Mouse (Mus musculus): Measurements from ENCODE around the gene Cyp26c1. TPM values are rescaled to one million over a fixed set of nuclear protein-coding genes. Genes with fewer than 3 reads are reported as not detected.
A peak's percentile ranks its signal among the peaks of the same experiment; 100 is the strongest.

Cyp26c1 gene
- total and polyA plus RNA-seq, 2 experiments from 2014 or later, result not detected

- ATAC-seq (ENCODE audit: insufficient read depth, low read depth), result no peak
- no peak for TF ChIP-seq EP300 (IDR thresholded peaks at IDR 0.05; ENCODE audit: low read depth)
- no peak for TF ChIP-seq CTCF (IDR thresholded peaks at IDR 0.05; ENCODE audit: low read depth)
- Histone ChIP-seq H3K36me3 (replicated peaks; ENCODE audit: control insufficient read depth, insufficient read depth, low read length) (no peaks in the 10 kb centered on the region), H3K9ac (replicated peaks; ENCODE audit: low read depth, low read length) (no peak overlapping the region), H3K4me1 (ENCODE audit: control insufficient read depth, insufficient read depth) (peaks cover 26% of the 10 kb centered on the region), H3K9me3 (replicated peaks; ENCODE audit: control insufficient read depth, low read length) (no peaks in the 10 kb centered on the region), H3K27me3 (ENCODE audit: control insufficient read depth, insufficient read depth, low read length) (peaks cover 89% of the 10 kb centered on the region), H3K4me2 (ENCODE audit: low read depth, low read length) (no peak overlapping the region), H3K4me3 (ENCODE audit: low read depth, low read length) (no peak overlapping the region), H3K27ac (ENCODE audit: low read depth) (no peak overlapping the region)
- DNase-seq (ENCODE audit: low spot score), result no peak
- 30% methylated on average over 9 of the region's 9 CpGs for WGBS
Measured at GRCm38 (mm10) chr19:37699711-37700110, 14.3 kb downstream of the Cyp26c1 start.

GRCm38 (mm10) chr19:37702377-37703076 lies 17.1 kb downstream of the Cyp26c1 start:
- Histone ChIP-seq H3K9me3 (replicated peaks; ENCODE audit: control insufficient read depth, low read length) (no peaks in the 10 kb centered on the region), H3K9ac (replicated peaks; ENCODE audit: low read depth, low read length) (no peak overlapping the region)
- no peak for ATAC-seq (ENCODE audit: insufficient read depth, low read depth)

GRCm38 (mm10) chr19:37703902-37704509 lies 18.6 kb downstream of the Cyp26c1 start:
- Histone ChIP-seq H3K27ac (ENCODE audit: low read depth) (no peak overlapping the region), H3K9ac (replicated peaks; ENCODE audit: low read depth, low read length) (no peak overlapping the region), H3K4me3 (ENCODE audit: low read depth, low read length) (no peak overlapping the region), H3K4me2 (ENCODE audit: low read depth, low read length) (no peak overlapping the region), H3K9me3 (replicated peaks; ENCODE audit: control insufficient read depth, low read length) (no peaks in the 10 kb centered on the region), H3K4me1 (ENCODE audit: control insufficient read depth, insufficient read depth) (no peaks in the 10 kb centered on the region), H3K36me3 (replicated peaks; ENCODE audit: control insufficient read depth, insufficient read depth, low read length) (no peaks in the 10 kb centered on the region), H3K27me3 (ENCODE audit: control insufficient read depth, insufficient read depth, low read length) (peaks cover 54% of the 10 kb centered on the region)
- TF ChIP-seq CTCF (IDR thresholded peaks at IDR 0.05; ENCODE audit: low read depth) (peak; percentile 80), EP300 (IDR thresholded peaks at IDR 0.05; ENCODE audit: low read depth) (no peak)
- DNase-seq (ENCODE audit: low spot score), result peak; percentile 35
- peak; percentile 11; the same call in 1 of the 2 replicates for ATAC-seq (ENCODE audit: insufficient read depth, low read depth)
- 6% methylated on average over 3 of the region's 3 CpGs for WGBS

More at GRCm38 (mm10) chr19:37702377-37703076, 17.1 kb downstream of the Cyp26c1 start:
- H3K27me3 ChIP-seq (ENCODE audit: control insufficient read depth, insufficient read depth, low read length), result peaks cover 68% of the 10 kb centered on the region
- no peaks in the 10 kb centered on the region for H3K36me3 ChIP-seq (replicated peaks; ENCODE audit: control insufficient read depth, insufficient read depth, low read length)
- WGBS, result 44% methylated on average over 21 of the region's 21 CpGs
- H3K4me2 ChIP-seq (ENCODE audit: low read depth, low read length), result no peak overlapping the region
- TF ChIP-seq CTCF (IDR thresholded peaks at IDR 0.05; ENCODE audit: low read depth) (no peak), EP300 (IDR thresholded peaks at IDR 0.05; ENCODE audit: low read depth) (no peak)
- no peak for DNase-seq (ENCODE audit: low spot score)
- no peak overlapping the region for H3K4me3 ChIP-seq (ENCODE audit: low read depth, low read length)
- no peak overlapping the region for H3K27ac ChIP-seq (ENCODE audit: low read depth)
- peaks cover 10% of the 10 kb centered on the region; the same call in 1 of the 2 replicates for H3K4me1 ChIP-seq (ENCODE audit: control insufficient read depth, insufficient read depth)

- no peak overlapping the region for H3K27ac ChIP-seq (ENCODE audit: low read depth)
- H3K36me3 ChIP-seq (replicated peaks; ENCODE audit: control insufficient read depth, insufficient read depth, low read length), result no peaks in the 10 kb centered on the region
- no peak for ATAC-seq (ENCODE audit: insufficient read depth, low read depth)
- no peak for TF ChIP-seq CTCF (IDR thresholded peaks at IDR 0.05; ENCODE audit: low read depth)
- TF ChIP-seq EP300 (IDR thresholded peaks at IDR 0.05; ENCODE audit: low read depth), result no peak
- no peaks in the 10 kb centered on the region for H3K4me1 ChIP-seq (ENCODE audit: control insufficient read depth, insufficient read depth)
- DNase-seq (ENCODE audit: low spot score), result no peak
- no peak overlapping the region for H3K4me3 ChIP-seq (ENCODE audit: low read depth, low read length)
- H3K27me3 ChIP-seq (ENCODE audit: control insufficient read depth, insufficient read depth, low read length), result peaks cover 36% of the 10 kb centered on the region
- H3K9ac ChIP-seq (replicated peaks; ENCODE audit: low read depth, low read length), result no peak overlapping the region
- no peak overlapping the region for H3K4me2 ChIP-seq (ENCODE audit: low read depth, low read length)
- H3K9me3 ChIP-seq (replicated peaks; ENCODE audit: control insufficient read depth, low read length), result 0 out of 2 replicates have a peak, but pooled peaks cover 2% of the 10 kb centered on the region
- WGBS, result 87% methylated on average over 5 of the region's 5 CpGs
Measured at GRCm38 (mm10) chr19:37705722-37706121, 20.3 kb downstream of the Cyp26c1 start.

GRCm38 (mm10) chr19:37714681-37715080 lies 29.3 kb downstream of the Cyp26c1 start:
- H3K9ac ChIP-seq (replicated peaks; ENCODE audit: low read depth, low read length), result no peak overlapping the region
- no peak overlapping the region for H3K27ac ChIP-seq (ENCODE audit: low read depth)
- H3K4me3 ChIP-seq (ENCODE audit: low read depth, low read length), result no peak overlapping the region
- TF ChIP-seq CTCF (IDR thresholded peaks at IDR 0.05; ENCODE audit: low read depth) (no peak), EP300 (IDR thresholded peaks at IDR 0.05; ENCODE audit: low read depth) (no peak)
- H3K4me2 ChIP-seq (ENCODE audit: low read depth, low read length), result no peak overlapping the region
- 60% methylated on average over 10 of the region's 10 CpGs for WGBS
- 0 out of 2 replicates have a peak, but pooled peaks cover 3% of the 10 kb centered on the region for H3K27me3 ChIP-seq (ENCODE audit: control insufficient read depth, insufficient read depth, low read length)
- ATAC-seq (ENCODE audit: insufficient read depth, low read depth) (no peak), DNase-seq (ENCODE audit: low spot score) (no peak)
- 0 out of 2 replicates have a peak, but pooled peaks cover 2% of the 10 kb centered on the region for H3K9me3 ChIP-seq (replicated peaks; ENCODE audit: control insufficient read depth, low read length)
- no peaks in the 10 kb centered on the region for H3K4me1 ChIP-seq (ENCODE audit: control insufficient read depth, insufficient read depth)
- H3K36me3 ChIP-seq (replicated peaks; ENCODE audit: control insufficient read depth, insufficient read depth, low read length), result no peaks in the 10 kb centered on the region
